Mouse (Mus musculus) heart, postnatal 0 days (tissue): ENCODE data around the gene Hes2.

Experiments used
- CTCF ChIP-seq: IDR thresholded peaks from 2 replicates; pipeline ENCODE4 v1.5.1; 2016; ENCODE audit warnings: antibody characterized with exemption, control low read depth, low read depth
- EP300 ChIP-seq: IDR thresholded peaks from 2 replicates; pipeline ENCODE4 v1.6.1; 2016; ENCODE audit warnings: antibody characterized with exemption, low read depth

DNA sequence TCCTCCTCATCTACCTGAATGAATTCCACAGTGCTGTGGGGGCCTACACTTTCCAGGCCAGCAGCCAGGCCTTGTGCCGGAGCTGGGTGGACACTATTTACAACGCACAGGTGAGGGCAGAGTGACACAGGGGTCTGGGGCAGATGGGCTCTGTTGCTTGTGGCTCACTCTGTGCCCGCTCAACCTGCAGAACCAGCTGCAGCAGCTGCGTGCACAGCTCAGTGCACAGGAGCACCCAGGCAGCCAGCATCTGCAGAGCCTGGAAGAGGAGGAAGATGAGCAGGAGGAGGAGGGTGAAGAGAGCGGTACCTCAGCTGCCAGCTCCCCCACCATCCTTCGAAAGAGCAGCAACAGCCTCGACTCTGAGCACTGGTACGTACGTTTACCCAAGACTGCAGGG, 46.3 kb upstream of the Hes2 start:
- no peak for TF ChIP-seq CTCF
- no peak for TF ChIP-seq EP300
